Mouse (Mus musculus) adrenal gland, adult 18-20 months (tissue): ENCODE data around the gene Phldb1. TPM values are rescaled to one million over a fixed set of nuclear protein-coding genes. Genes with fewer than 3 reads are reported as not detected.
"Not testable (repeated sequence)": the region's sequence is repeated elsewhere in the genome, so short reads cannot be mapped to it uniquely, and the experiment has no call there.

Source experiments
- DNase-seq, 2 experiments: peaks; one replicate each; pipeline ENCODE4 v3.0.0; 2021 to 2022; ENCODE audit warnings: low spot score in 2 of 2
- total RNA-seq, 2 experiments: library from RNA; stranded (reverse); gene quantifications; 1 replicate in 1 of 2; 2 replicates in 1 of 2; pipeline ENCODE4 v1.2.3; 2021

The Phldb1 gene
- total RNA-seq, 2 experiments from 2014 or later = 24.1 to 60.8 TPM

DNA sequence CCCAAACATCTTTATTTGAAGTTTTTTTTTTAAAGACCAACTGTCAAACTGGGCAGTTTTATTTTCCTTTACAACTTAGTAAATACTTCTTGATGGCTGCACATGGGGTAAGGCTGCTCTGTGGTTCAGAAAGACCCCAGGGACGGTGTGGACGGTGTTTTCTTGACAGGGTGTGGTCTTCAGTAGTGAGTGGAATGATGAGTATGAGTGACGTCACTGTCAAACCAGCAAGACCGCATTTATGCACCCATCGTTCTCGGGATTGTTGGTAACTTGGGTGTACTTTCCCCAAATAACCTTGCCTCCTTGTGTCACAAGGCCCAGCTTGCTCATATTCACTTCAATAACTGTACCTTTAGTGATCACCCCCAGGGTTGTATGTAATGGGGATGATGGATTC is 71.3 kb downstream of the Phldb1 start:
- no peak for DNase-seq

DNA sequence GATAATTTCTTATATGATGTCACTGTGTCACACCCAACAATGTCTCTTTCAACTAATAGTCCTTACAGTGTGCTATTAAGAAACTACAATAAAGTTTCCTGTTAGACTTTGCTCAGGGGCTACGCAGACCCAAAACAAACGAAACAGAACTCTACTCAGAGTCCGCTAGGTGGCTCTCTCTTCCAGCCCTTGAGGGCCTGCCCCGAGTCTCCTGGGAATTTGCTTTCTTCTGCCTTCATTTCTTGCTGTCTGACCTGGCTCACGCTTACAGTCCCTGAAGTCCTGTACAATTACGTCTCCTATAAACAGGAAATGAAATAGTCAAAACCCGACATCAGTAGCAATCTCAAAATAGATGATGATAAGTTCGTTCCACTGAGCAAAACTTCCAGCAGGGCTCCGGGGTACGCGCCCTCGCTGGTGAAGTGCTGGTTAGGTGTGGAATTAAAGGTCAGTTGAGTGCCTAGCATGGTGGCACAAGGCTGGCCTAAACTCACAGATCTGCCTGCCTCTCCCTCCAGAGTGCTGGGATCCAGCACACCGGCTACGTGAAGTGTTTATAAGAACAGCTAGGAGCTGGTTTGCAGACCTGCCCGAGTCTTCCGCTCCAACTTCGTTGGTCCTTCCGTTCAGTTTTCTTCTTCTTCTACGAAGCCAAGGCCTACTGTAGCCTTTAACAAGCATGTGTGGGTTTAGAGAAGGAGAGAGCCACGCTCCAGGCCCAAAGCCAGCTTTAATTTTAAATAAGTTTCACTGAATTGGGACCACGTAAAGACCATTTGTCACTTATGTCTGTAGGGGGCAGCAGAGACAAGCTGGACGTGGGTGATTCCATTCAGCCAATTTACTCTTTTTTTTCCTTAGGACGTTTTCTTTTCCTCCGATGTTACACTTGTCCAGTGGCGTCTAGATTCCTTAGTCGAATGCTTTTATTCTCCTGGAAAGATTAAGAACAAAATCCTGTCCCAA is 79.6 kb downstream of the Phldb1 start:
- peak; percentile 42 to 48 for DNase-seq

DNA sequence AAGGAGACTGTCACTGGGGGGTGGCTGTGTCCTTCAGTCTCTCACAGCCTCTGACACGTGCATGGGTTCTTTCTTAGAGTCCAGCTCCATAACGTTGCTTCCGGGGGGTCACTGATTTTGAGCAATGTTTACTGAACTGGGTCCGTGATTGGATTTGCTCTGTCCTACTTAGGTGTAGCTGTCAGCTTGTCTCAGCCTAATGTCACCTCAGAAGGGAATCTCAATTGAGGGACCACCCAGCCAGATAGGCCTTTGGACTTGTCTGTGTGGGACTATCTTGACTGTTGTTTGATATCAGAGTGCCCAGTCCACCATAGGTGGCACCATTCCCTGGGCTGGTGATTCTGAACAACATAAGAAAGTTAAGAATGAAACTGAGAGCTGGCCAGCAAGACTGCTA is 81.1 kb downstream of the Phldb1 start:
- no peak for DNase-seq

GRCm38 (mm10) chr9:44652027-44652426 is 83.0 kb downstream of the Phldb1 start:
- peak; percentile 73 to 74 for DNase-seq

DNA sequence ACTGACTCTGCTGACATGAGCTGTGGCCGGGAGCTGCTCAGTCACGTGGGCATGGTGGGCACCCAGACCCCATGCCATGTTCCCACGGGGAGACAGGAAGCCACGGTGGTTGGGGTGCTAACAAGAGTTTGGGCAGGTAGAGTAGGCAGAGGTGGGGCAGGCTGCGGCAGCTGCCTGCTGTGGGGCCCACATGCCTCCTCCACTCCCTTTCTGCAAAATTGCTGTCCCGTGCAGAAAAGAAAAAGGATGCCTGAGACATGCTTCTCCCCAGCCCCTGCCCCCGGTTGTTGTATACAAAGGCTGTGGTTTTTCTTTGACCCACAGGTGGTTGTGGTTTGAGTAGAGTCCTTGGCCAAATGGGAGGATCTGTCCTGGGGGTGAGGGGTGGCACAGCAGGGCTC is 86.1 kb downstream of the Phldb1 start:
- no peak for DNase-seq

DNA sequence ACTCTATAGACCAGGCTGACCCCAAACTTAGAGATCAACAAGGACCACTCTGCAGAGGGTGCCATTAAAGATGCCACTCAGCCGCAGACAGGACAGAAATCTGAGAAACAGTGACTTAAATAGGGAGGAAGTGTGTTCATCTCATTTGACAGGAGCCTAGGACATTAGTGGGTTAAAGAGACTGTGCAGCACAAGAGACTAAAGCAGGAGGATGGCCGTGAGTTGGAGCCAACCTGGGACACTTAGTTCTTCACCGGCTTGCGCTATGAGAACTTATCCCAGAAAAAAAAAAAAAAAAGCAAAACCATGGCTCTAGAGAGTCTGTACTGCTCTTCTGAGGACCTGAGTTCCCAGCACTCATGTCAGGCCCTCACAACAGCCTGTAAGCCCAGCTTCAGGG is 87.3 kb downstream of the Phldb1 start:
- DNase-seq = no peak

GRCm38 (mm10) chr9:44647026-44647425 is 88.0 kb downstream of the Phldb1 start:
- no peak for DNase-seq

DNA sequence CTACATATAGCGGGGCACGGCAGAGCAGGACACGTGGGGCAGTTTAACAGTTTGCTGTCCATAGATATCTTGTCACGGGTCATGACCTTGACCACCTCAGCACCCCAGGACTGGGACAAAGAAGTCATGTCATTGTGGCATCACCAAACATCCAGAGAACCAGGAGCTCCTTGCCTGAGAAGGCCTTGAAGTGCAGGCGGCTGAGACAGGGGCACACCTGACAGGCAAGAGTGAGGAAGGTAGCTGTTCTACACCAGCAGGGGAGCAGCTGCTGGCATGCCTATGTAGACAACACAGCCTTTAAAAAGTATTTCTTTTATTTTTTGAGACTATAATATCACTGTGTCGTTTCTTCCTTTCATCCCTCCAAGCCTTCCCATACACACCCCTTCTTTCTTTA is 88.6 kb downstream of the Phldb1 start:
- DNase-seq = no peak

DNA sequence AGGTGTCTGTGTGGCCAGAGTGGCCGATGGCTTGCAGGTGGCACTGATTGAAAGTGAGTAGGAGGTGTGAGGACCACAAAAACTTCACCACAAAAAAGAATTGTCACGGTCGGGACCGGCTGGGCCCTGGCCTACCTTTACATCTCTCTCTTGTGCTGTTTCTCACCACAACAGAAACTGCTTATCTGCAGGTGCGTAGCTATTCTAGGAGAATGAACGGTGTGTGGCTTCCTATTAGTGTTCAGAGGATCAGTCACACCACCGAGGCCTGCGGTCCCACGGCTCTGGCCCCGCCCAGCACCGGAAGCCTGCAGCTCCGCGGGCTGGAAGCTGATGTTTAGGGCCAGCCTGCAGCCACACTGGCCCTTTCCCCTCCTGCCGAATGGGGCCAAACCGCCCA is 89.1 kb downstream of the Phldb1 start:
- DNase-seq = no peak

- no peak for DNase-seq
Measured at GRCm38 (mm10) chr9:44645481-44645880, 89.5 kb downstream of the Phldb1 start.

- no peak for DNase-seq
Measured at GRCm38 (mm10) chr9:44644186-44644585, 90.8 kb downstream of the Phldb1 start.

GRCm38 (mm10) chr9:44643103-44643502 is 91.9 kb downstream of the Phldb1 start:
- no peak for DNase-seq

DNA sequence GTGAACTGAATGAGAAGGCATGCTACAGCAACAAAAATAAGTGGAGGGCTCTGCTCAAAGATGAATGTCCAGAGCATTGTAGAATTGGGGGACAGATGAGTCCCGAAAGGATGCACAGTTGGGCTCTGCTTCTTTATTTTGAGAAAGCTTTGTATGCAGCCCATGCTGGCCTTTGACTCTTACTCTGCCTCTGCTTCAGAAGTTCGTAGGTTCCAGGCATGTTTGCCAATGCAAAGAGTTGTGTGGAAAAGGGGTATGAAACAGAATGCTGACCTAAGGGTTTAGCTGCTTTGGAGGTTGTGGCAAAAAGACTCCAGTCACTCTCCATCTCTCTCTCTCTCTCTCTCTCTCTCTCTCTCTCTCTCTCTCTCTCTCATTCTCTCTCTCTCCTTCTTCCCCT is 93.4 kb downstream of the Phldb1 start:
- DNase-seq = no peak

DNA sequence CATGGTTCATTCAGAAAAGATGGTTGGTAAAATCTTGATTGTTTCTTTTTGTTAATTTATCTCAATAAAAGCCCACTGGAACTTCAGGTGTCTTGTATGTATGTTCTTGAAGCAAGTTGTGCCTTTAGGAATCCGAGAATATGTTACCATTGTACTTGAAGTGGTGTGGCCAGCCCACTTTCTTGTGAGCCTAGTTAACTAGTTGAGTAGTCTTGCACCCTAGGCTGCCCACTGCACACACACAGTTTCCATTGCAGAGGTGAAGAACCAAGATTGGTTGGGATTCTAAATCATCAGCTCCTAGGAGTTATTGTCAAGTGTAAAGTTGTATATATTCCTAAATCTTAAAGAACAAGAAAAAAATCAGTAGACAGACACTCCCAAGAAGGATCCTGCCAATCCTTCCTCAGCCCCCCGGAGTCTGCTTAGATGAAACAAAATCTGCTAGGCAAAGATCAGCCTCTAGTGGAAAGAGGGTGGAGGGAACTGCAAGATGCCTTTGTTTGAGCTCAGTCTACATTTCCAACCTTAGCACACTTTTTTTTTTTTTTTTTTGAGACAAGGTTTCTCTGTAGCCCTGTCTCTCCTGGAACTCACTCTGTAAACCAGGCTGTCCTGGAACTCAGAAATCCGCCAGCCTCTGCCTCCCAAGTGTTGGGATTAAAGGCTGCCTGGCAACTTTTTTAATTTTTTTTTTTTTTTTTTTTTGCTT is 94.2 kb downstream of the Phldb1 start:
- no peak for DNase-seq

DNA sequence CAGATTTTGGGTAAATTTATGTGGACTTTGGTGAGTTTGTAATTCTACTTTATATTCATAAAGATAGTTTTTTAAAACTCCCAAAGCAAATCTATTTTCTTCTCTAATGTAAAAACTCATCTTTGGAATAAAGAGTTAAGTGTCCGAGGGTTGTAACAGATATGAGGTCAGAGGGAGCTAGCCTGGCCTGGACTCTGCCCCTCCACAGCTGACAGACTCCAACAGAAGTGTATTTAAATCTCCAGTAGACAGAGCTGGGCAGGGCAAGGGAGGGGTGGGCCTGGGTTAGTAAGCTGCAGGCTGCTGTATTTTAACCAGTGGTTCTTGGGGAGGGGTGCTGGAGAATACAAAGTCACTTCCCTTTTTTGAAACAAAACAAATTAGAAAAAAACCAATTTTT is 95.0 kb downstream of the Phldb1 start:
- not testable (repeated sequence) for DNase-seq

DNA sequence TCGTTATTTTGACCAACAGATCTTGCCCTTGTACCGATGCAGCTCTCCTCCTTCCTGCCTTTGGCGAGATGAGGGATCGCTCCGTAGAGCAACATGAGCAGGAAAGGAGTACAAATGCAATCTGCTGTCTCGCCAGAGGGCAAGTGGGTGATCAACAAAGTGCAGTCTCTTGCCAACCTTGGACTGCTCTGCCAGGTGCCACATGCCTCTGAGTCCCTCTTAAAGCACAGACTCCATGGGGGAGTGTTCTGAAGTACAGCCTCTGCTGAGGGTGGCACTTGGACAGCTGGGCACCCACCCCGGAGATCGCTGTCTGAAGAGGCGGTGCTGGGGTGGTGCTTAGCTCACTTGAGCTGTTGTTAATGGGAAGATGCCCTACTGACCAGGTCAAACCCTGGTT is 96.3 kb downstream of the Phldb1 start:
- not testable (repeated sequence) for DNase-seq

DNA sequence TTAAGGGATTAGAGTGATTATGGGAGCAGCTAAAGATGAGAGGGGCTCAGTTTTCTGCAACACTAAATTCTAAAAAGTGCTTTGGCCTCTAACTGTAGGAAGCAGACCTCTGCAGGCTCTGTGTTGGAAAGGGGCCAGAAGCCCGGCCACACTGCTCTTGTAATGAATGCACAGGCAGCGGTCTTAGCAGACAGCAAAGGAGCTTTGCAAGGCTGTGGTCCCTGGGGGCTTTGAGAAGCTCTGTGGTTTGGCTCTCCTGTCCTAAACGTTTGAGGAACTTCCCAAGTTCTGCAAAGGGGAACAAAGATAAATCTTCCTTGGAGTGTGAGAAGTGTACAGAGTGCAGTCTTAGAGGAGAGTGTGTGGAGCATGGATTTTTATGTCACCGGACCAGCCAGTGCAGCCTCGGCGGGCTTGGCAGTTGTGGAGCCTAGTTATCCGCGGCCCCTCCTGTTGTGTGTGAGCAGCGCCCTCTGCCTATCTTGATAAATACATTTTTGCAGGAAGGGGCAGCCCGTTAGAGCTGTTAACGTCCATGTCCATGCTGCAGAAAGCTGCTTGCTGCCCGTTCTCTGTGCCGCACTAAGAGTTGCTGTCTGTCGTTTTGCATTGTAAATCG is 97.3 kb downstream of the Phldb1 start:
- no peak for DNase-seq

Other genes starting within 250 kb of the Phldb1 start
- under 1 TPM; 0.16 to 0.40 TPM for gene Cxcr5, start 173.3 kb downstream of the Phldb1 start, total RNA-seq
- 100 to 1,000 TPM; 113 to 140 TPM for gene Ddx6, start 130.3 kb downstream of the Phldb1 start, total RNA-seq
- gene Treh, start 62.0 kb downstream of the Phldb1 start, total RNA-seq = not detected
- 100 to 1,000 TPM; 139 to 168 TPM for gene Arcn1, start 32.6 kb upstream of the Phldb1 start, total RNA-seq
- 10 to 100 TPM; 54.0 to 57.6 TPM for gene Ift46, start 32.7 kb upstream of the Phldb1 start, total RNA-seq
- gene Tmem25, start 64.1 kb upstream of the Phldb1 start, total RNA-seq = 1 to 10 TPM; 4.2 to 8.3 TPM
- gene Ttc36, start 67.9 kb upstream of the Phldb1 start, total RNA-seq = 1 to 10 TPM; 2.7 to 4.1 TPM
- gene Kmt2a, start 146.1 kb upstream of the Phldb1 start, total RNA-seq = 10 to 100 TPM; 27.2 to 32.1 TPM
- 100 to 1,000 TPM; 593 to 763 TPM for gene Atp5l, start 185.5 kb upstream of the Phldb1 start, total RNA-seq
- gene Ube4a, start 230.4 kb upstream of the Phldb1 start, total RNA-seq = 100 to 1,000 TPM in 1 of 2 experiments, 10 to 100 TPM in 1; 85.6 to 103 TPM
- 1 to 10 TPM in 1 of 2 experiments, under 1 TPM in 1; 0.33 to 1.6 TPM for gene Cd3g, start 245.2 kb upstream of the Phldb1 start, total RNA-seq
- gene Cd3d, start 246.6 kb upstream of the Phldb1 start, total RNA-seq = under 1 TPM in 1 of 2 experiments, not detected in 1; 0.93 TPM